Mouse (Mus musculus) myocyte (in vitro differentiated cells): ENCODE results near the gene Plau.

Experiments used
- E2F4 ChIP-seq: IDR thresholded peaks from one replicate; pipeline ENCODE4 v1.6.1; 2011; ENCODE audit warnings: mild to moderate bottlenecking, control low read depth, moderate library complexity; ENCODE audit not compliant: insufficient read depth
- POLR2A ChIP-seq: IDR thresholded peaks from one replicate; pipeline ENCODE4 v1.6.1; 2011; ENCODE audit warnings: low read depth, mild to moderate bottlenecking, control low read depth, moderate library complexity; ENCODE audit not compliant: insufficient read length

DNA sequence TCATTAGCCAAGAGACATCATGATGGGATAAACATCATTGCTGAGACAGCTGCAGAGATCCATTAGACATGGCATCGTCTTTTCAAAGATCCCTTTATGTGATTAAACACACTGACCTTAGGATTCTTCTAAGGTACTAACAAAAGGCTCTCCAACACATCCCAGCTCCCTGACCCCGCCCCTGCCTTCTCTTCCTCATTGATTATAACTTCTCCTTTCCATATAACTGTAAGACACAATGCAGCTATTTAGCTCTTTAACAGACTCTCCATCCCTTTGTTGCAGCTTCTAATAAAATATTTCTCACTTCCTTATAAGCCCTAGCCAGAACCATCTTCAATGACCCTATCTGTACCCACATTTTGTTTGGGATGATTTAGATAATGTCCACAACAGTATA is 24.7 kb downstream of the Plau start:
- no peak for TF ChIP-seq E2F4
- TF ChIP-seq POLR2A = no peak
